Mouse (Mus musculus) kidney, postnatal 36 days (tissue): ENCODE results near the gene Klk1b21.

Experiments
- DNase-seq, 2 experiments: peaks; one replicate each; pipeline ENCODE4 v3.0.0; 2021 to 2022; ENCODE audit warnings: mixed read lengths in 2 of 2

Klk1b21 gene

GRCm38 (mm10) chr7:44102028-44102427 lies at the start of gene Klk1b21:
Gene Klk1b21 (plus strand): TSS chr7:44102328.
- peak in 1 of 2 experiments; percentile 3 for DNase-seq

GRCm38 (mm10) chr7:44072117-44072516 lies 30.0 kb upstream of the Klk1b21 start:
- DNase-seq = no peak

- DNase-seq = no peak
Measured at GRCm38 (mm10) chr7:44077703-44078102, 24.4 kb upstream of the Klk1b21 start.

DNA sequence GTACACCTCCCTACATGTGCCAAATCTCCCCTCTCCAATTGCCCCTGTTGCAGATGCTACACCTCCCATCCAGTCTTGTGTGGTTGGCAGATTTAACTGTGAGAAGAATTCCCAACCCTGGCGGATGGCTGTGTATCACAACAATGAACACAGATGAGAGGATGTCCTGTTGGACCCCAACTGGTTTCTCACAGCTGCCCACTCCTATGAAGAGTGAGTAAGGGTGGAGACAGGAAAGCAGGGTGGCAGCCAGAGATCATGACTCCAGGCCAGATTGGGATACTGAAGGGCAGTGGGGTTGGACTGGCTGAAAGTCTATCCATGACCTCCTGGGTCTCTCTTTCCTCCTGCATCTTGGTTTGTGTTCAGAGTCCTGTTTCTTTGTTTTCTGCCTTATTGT lies 6.0 kb upstream of the Klk1b21 start:
- no peak for DNase-seq

DNA sequence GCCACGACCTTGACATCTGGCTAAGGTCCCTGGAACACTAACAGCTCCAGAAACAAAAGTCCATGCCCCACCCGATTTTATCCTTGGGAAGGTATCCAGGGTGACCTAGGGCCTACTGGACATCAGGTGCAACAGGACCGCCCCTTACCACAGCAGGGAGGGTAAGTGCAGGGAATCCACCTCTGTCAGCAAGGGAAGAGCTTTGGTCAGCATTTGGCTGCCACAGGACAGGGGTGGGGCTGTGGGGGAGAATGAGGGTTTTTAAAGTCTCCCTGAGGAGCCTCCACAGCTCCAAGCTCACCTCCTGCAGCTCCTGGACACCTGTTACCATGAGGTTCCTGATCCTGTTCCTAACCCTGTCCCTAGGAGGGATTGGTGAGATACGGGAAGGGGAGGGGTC lies 10.2 kb downstream of the Klk1b21 start, which contains the start of gene Klk1b22:
Gene Klk1b22, plus strand, starts transcription at position 301 of the 400 bp plus-strand sequence.
- DNase-seq = peak in 1 of 2 experiments; percentile 12

DNA sequence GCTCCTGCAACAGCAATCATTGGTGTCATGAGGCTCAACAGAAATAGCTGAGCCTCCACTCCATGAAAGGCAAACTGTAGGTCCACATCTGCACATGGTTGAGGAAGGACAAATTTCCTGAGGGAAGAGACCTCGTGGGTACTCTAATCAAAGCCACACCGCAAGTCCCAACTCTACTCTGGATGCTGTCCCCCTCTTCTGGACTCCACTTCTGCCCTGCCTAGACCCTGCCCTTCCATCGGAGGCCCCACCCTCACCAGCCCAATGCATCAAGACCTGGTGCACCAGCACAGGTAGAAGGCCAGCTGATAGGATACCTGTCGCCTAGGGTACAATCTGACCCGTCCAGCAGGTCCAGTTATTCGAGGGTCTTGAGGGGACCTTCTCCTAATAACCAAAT lies 21.3 kb downstream of the Klk1b21 start:
- DNase-seq = no peak

- no peak for DNase-seq
Measured at GRCm38 (mm10) chr7:44136467-44136866, 34.3 kb downstream of the Klk1b21 start, which contains the start of gene Klk1b16. Gene Klk1b16 (plus strand): TSS chr7:44136767.
